Mouse (Mus musculus) natural killer cell, adult 2 months (primary cell): ENCODE data around the gene Olfr826.
A peak's percentile ranks its signal among the peaks of the same experiment; 100 is the strongest.
"Not testable (repeated sequence)": the region's sequence is repeated elsewhere in the genome, so short reads cannot be mapped to it uniquely, and the experiment has no call there.

ENCODE experiments used
- DNase-seq, 2 experiments: peaks; one replicate each; pipeline ENCODE4 v3.0.0; 2022; ENCODE audit warnings: low spot score in 2 of 2

Olfr826 gene

GRCm38 (mm10) chr10:130184086-130184485 is at the start of gene Olfr826:
Olfr826 (minus strand) TSS chr10:130184186.
- DNase-seq = no peak

GRCm38 (mm10) chr10:130232117-130232516 is 48.1 kb upstream of the Olfr826 start:
- no peak for DNase-seq

- DNase-seq = no peak
Observed at GRCm38 (mm10) chr10:130229584-130229983, 45.6 kb upstream of the Olfr826 start.

- DNase-seq = peak in 1 of 2 experiments; percentile 43
Observed at GRCm38 (mm10) chr10:130228246-130228645, 44.3 kb upstream of the Olfr826 start.

- DNase-seq = no peak
Observed at GRCm38 (mm10) chr10:130225034-130225433, 41.0 kb upstream of the Olfr826 start.

- DNase-seq = no peak
Observed at GRCm38 (mm10) chr10:130214303-130214702, 30.3 kb upstream of the Olfr826 start, which contains the start of gene Olfr827. Olfr827 (minus strand) TSS chr10:130214403.

- DNase-seq = no peak
Observed at GRCm38 (mm10) chr10:130166666-130167065, 17.3 kb downstream of the Olfr826 start, which contains the start of gene Olfr825. Olfr825 (minus strand) TSS chr10:130166766.

GRCm38 (mm10) chr10:130165196-130165595 is 18.8 kb downstream of the Olfr826 start:
- DNase-seq = no peak

GRCm38 (mm10) chr10:130144121-130144520 is 39.9 kb downstream of the Olfr826 start:
- no peak for DNase-seq

GRCm38 (mm10) chr10:130142481-130142880 is 41.5 kb downstream of the Olfr826 start:
- DNase-seq = not testable (repeated sequence)

- DNase-seq = no peak
Observed at GRCm38 (mm10) chr10:130134811-130135210, 49.2 kb downstream of the Olfr826 start.

- DNase-seq = not testable (repeated sequence)
Observed at GRCm38 (mm10) chr10:130129900-130130299, 54.1 kb downstream of the Olfr826 start, which contains the start of gene Olfr824. Olfr824 (minus strand) TSS chr10:130130000.
